Mouse (Mus musculus) lung, embryonic 15.5 days (tissue): ENCODE results near the gene 9430097D07Rik. TPM values are rescaled to one million over a fixed set of nuclear protein-coding genes. Genes with fewer than 3 reads are reported as not detected.

Experiments used
- ATAC-seq: fragments of 200-750 bp; cut with Nextera tagmentation; 2 replicates; pipeline ENCODE4 v1.8.0; 2017; ENCODE audit warnings: moderate number of reproducible peaks, borderline replicate concordance; ENCODE audit not compliant: low FRiP score, low TSS enrichment; ENCODE audit errors: extremely low read depth
- H3K27ac ChIP-seq: fragments of 300-500 bp; sonication (generic); 2 replicates; pipeline ENCODE4 v1.5.1; 2015; ENCODE audit warnings: moderate library complexity, mild to moderate bottlenecking, inconsistent platforms
- H3K27me3 ChIP-seq: fragments of 300-500 bp; sonication (generic); 2 replicates; pipeline ENCODE4 v1.6.1; 2015; ENCODE audit warnings: inconsistent platforms
- H3K36me3 ChIP-seq: fragments of 300-500 bp; sonication (generic); 2 replicates; pipeline ENCODE4 v1.6.1; 2015; ENCODE audit warnings: inconsistent platforms
- H3K4me1 ChIP-seq: fragments of 300-500 bp; sonication (generic); 2 replicates; pipeline ENCODE4 v1.6.1; 2015; ENCODE audit warnings: inconsistent platforms
- H3K4me2 ChIP-seq: fragments of 300-500 bp; sonication (generic); 2 replicates; pipeline ENCODE4 v1.6.1; 2015; ENCODE audit warnings: inconsistent platforms, mild to moderate bottlenecking, moderate library complexity
- H3K4me3 ChIP-seq: fragments of 300-500 bp; sonication (generic); 2 replicates; pipeline ENCODE4 v1.5.1; 2015; ENCODE audit warnings: mild to moderate bottlenecking, inconsistent platforms
- H3K9ac ChIP-seq: fragments of 300-500 bp; sonication (generic); 2 replicates; pipeline ENCODE4 v1.6.1; 2015; ENCODE audit warnings: inconsistent platforms
- H3K9me3 ChIP-seq: fragments of 300-500 bp; sonication (generic); 2 replicates; pipeline ENCODE4 v1.6.1; 2016; ENCODE audit warnings: inconsistent platforms
- WGBS: fragments of 180-500 bp; shearing (Covaris S2); methylation state at CpG from one replicate; pipeline ENCODE4 v1.1.7; 2015; 5-methylcytosine and 5-hydroxymethylcytosine counted together
- polyA plus RNA-seq: library from polyadenylated mRNA; unstranded; fragments of >200 nt; fragmentation: Nextera tagmentation; extraction: Ambion mirVana; gene quantifications from 2 replicates; pipeline ENCODE4 v1.2.1, GENCODE M21; 2015

Gene 9430097D07Rik
- polyA plus RNA-seq, 1 experiment from 2014 or later = 0.29 TPM

- Histone ChIP-seq H3K4me2 (peak overlapping the region; percentile 72), H3K27me3 (peaks cover 23% of the 10 kb centered on the region), H3K36me3 (peaks cover 5% of the 10 kb centered on the region; the same call in 1 of the 2 replicates), H3K9ac (peak overlapping the region; percentile 30; the same call in 1 of the 2 replicates), H3K9me3 (no peaks in the 10 kb centered on the region), H3K4me1 (peaks cover 18% of the 10 kb centered on the region), H3K27ac (no peak overlapping the region), H3K4me3 (peak overlapping the region; percentile 32)
- 2% methylated on average over 26 of the region's 26 CpGs for WGBS
- no peak for ATAC-seq
Measured at GRCm38 (mm10) chr2:32574901-32575585, 441 bp downstream of the 9430097D07Rik start.

DNA sequence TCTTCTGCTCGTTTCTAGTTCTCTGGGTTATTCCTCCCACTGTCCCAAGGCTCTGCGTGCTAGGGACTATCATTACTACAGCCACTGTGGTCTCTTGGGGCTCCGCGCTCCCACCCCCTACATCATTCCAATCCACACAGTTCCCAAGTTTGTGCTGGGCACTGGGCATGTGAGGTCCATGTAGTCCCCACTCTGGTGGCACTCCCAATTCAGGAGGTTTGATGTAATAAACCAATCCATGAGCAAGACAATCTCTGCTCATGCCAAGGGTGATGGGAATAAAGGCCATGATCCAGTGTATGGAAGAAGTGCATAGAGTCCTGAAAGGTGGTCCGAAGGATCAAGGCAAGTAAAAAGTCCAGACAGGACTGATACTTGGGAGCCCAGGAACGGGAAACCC is 987 bp downstream of the 9430097D07Rik start, which contains the start of gene Pip5kl1:
TSS of gene Pip5kl1 (plus strand) at position 301 of the 400 bp plus-strand sequence.
- Histone ChIP-seq H3K9me3 (no peaks in the 10 kb centered on the region), H3K27me3 (peaks cover 17% of the 10 kb centered on the region), H3K4me2 (peak within 1 kb of the TSS; percentile 72), H3K4me3 (peak within 1 kb of the TSS; percentile 32), H3K4me1 (peaks cover 18% of the 10 kb centered on the region), H3K36me3 (peaks cover 5% of the 10 kb centered on the region; the same call in 1 of the 2 replicates), H3K9ac (peak within 1 kb of the TSS; percentile 30; the same call in 1 of the 2 replicates), H3K27ac (no peak within 1 kb of the TSS)
- WGBS = 71% methylated on average over 6 of the region's 6 CpGs
- no peak for ATAC-seq

DNA sequence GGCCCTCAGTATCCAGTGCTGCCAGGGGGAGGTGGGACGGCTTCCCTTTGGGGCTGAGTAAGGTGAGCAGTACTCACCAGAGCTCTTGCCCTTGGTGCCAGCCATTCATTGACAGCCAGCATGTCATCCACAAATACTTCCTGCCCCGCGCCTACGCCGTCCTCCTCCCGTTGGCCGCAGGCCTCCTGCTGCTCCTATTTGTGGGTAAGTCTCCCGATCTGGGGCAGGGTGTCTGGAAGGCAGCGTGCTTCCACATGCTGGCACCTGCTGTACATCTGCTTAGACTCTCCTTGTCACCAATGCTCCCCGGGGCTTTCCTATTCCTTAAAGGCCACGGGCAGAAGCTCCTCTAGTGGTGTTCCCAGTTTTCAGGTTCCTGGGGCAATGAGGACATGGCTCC is 3.3 kb downstream of the 9430097D07Rik start:
- H3K27ac ChIP-seq = no peak overlapping the region
- no peak overlapping the region for H3K9ac ChIP-seq
- 91% methylated on average over 11 of the region's 11 CpGs for WGBS
- no peak for ATAC-seq
- H3K9me3 ChIP-seq = no peaks in the 10 kb centered on the region
- no peak overlapping the region for H3K4me2 ChIP-seq
- peaks cover 26% of the 10 kb centered on the region for H3K36me3 ChIP-seq
- no peaks in the 10 kb centered on the region for H3K27me3 ChIP-seq
- H3K4me3 ChIP-seq = no peak overlapping the region
- peaks cover 18% of the 10 kb centered on the region for H3K4me1 ChIP-seq

DNA sequence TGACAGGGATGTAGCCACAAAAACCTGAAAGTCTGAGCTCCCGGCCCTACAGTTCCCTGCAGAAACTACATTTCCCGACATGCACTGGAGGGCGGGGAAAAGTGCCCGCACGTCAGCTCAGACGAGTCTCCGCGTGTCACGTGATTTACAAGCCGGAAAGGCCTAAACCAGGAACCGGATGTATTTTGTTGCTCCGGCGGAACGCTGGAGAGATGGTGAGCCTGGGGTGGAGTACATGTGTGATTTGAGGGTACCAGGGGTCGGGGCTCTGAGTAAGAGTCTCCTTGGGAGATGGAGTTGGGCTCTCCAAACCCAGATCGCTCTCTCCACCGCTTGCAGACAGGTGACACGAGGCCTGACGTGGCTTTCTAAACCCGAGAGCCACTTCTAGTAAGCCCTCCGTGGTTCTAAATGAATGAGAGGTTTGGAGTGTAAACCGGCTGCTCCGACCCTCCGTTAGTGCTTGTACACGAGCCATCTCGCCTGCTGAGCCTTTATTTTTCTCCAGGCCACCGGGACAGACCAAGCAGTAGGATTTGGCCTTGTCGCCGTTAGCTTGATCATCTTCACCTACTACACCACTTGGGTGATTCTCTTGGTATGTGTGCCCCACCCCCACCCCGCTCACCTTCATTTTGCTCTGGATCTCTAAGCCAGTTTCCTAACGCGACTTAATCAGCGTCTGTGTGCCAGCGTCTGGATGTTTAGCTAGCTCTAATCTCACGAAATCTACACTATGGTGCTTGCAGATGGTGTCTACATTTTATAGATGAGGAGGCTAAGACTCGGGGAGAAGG is 4.6 kb downstream of the 9430097D07Rik start, which contains the start of gene Dpm2:
TSS of gene Dpm2 (plus strand) at position 161 of the 797 bp plus-strand sequence.
- peak within 1 kb of the TSS; percentile 76 for H3K4me3 ChIP-seq
- no peaks in the 10 kb centered on the region for H3K9me3 ChIP-seq
- peaks cover 18% of the 10 kb centered on the region for H3K4me1 ChIP-seq
- H3K27me3 ChIP-seq = no peaks in the 10 kb centered on the region
- peak; percentile 77 for ATAC-seq
- WGBS = 1% methylated on average over 36 of the region's 36 CpGs
- H3K4me2 ChIP-seq = peak within 1 kb of the TSS; percentile 62
- peak within 1 kb of the TSS; percentile 46 for H3K27ac ChIP-seq
- H3K36me3 ChIP-seq = peaks cover 36% of the 10 kb centered on the region
- H3K9ac ChIP-seq = peak within 1 kb of the TSS; percentile 70

- H3K36me3 ChIP-seq = peaks cover 54% of the 10 kb centered on the region
- H3K9me3 ChIP-seq = no peaks in the 10 kb centered on the region
- H3K4me1 ChIP-seq = peaks cover 10% of the 10 kb centered on the region
- H3K27ac ChIP-seq = no peak overlapping the region
- ATAC-seq = no peak
- no peak overlapping the region for H3K4me3 ChIP-seq
- H3K9ac ChIP-seq = no peak overlapping the region
- no peaks in the 10 kb centered on the region for H3K27me3 ChIP-seq
- 79% methylated on average over 3 of the region's 3 CpGs for WGBS
- H3K4me2 ChIP-seq = no peak overlapping the region
Measured at GRCm38 (mm10) chr2:32568941-32569340, 6.5 kb downstream of the 9430097D07Rik start.

DNA sequence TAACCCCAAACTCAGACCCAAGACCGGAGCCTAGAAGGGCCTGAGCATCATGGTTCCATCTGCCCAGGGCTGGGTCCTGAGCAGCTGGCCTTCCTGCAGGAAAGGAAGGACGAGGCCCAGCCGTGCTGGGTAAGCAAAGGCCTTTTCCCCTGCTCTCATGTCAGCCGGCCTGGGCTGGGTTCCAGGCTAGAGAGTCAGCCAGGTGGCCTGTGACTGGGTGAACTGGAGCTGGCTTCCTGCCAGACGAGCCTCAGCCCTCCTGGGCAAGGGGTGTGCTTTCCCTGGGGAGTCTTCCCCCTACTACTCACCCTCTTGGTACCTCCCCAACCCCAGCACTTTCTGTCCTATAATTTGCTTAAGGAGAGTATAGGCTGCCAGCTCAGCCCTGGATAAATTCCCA is 7.3 kb downstream of the 9430097D07Rik start:
- Histone ChIP-seq H3K27me3 (no peaks in the 10 kb centered on the region), H3K9ac (no peak overlapping the region), H3K9me3 (no peaks in the 10 kb centered on the region), H3K4me1 (peaks cover 10% of the 10 kb centered on the region), H3K27ac (no peak overlapping the region), H3K4me3 (no peak overlapping the region), H3K4me2 (no peak overlapping the region), H3K36me3 (peaks cover 62% of the 10 kb centered on the region)
- ATAC-seq = no peak
- WGBS = 47% methylated on average over 5 of the region's 5 CpGs

DNA sequence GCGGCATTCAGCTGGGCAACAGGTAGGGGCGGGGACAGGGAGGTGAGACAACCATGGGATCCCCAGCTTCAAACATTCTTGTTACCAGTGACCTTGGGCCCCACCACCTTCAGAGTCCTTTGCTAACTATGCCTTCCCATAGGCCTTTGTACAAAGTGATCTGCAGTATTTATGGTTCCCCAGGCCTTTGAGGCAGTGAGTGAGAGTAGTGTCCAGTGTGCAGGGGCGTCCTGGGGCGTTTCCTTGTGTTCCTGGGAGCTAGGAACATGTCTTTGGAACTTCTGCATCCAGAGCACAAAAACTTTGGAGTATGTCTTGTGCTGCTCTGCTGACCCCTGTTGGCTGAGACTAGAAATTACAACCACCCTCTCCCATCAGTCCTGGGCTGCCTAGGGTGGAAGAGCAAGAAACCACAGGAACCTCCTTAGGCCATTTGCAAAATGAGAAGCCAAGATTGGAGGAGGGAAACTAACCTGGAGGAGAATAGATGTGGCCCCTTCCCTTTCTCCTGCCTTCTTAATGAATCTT is 8.9 kb downstream of the 9430097D07Rik start:
- Histone ChIP-seq H3K4me2 (no peak overlapping the region), H3K36me3 (peaks cover 66% of the 10 kb centered on the region), H3K4me1 (peaks cover 4% of the 10 kb centered on the region), H3K9me3 (no peaks in the 10 kb centered on the region), H3K27ac (0 out of 2 replicates have a peak overlapping the region, but pooled peaks have one; percentile 6), H3K27me3 (no peaks in the 10 kb centered on the region), H3K4me3 (no peak overlapping the region), H3K9ac (no peak overlapping the region)
- 40% methylated on average over 4 of the region's 4 CpGs for WGBS
- ATAC-seq = no peak

DNA sequence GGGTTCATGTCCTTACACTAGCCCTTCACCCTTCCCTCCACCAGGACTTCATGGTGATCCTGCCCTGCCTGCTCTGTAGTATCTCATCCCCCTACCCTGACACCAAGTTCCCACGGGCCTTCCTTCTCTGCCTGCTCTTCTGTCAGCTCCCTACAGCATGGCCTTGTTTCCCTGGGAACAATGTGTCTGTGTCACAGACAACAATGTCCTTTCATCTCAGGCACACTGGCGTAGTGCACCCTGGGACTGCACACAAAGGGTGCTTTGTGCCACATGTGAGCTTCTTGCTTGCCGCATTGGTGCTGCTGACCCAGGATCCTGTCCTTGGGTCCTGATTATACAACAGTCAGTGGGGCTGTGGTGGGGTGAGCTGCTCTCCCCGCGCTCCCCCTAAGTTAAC is 15.9 kb downstream of the 9430097D07Rik start:
- Histone ChIP-seq H3K4me1 (peaks cover 19% of the 10 kb centered on the region), H3K36me3 (peaks cover 37% of the 10 kb centered on the region)
- WGBS = 57% methylated on average over 5 of the region's 5 CpGs

GRCm38 (mm10) chr2:32556019-32556418 is 19.5 kb downstream of the 9430097D07Rik start:
- Histone ChIP-seq H3K9ac (no peak overlapping the region), H3K4me3 (no peak overlapping the region)
- WGBS = 71% methylated on average over 7 of the region's 7 CpGs

More for the DNA sequence above, 15.9 kb downstream of the 9430097D07Rik start:
- no peak; the same call in 1 of the 2 replicates for ATAC-seq
- no peak overlapping the region for H3K9ac ChIP-seq
- H3K9me3 ChIP-seq = no peaks in the 10 kb centered on the region
- peak overlapping the region; percentile 34; the same call in 1 of the 2 replicates for H3K27ac ChIP-seq
- H3K27me3 ChIP-seq = no peaks in the 10 kb centered on the region
- no peak overlapping the region for H3K4me3 ChIP-seq
- no peak overlapping the region for H3K4me2 ChIP-seq

DNA sequence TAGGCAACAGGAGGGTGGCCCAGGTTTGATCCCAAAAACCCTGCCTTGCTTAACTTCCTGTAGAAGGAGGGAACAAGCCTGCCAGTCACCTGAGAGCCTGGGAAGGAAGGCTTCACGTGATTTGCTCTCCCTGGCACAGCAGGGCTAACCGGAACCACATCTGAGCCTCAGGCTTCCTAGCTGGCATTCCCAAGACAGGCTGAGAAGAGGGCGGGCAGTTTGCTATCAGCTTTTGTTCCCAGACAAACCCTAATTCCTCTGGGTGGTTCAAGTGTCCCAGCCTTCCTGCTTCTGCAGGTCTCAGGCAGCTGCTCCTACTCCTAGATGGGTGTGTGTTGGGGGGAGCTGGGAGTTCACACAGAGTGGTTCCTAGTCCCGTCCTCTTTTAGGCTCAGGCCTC is 20.0 kb downstream of the 9430097D07Rik start:
- peaks cover 19% of the 10 kb centered on the region for H3K4me1 ChIP-seq
- H3K9ac ChIP-seq = no peak overlapping the region
- no peaks in the 10 kb centered on the region for H3K27me3 ChIP-seq
- 46% methylated on average over 4 of the region's 4 CpGs for WGBS
- H3K27ac ChIP-seq = peak overlapping the region; percentile 58
- peaks cover 9% of the 10 kb centered on the region; the same call in 1 of the 2 replicates for H3K36me3 ChIP-seq
- no peak overlapping the region for H3K4me2 ChIP-seq
- H3K4me3 ChIP-seq = no peak overlapping the region
- no peaks in the 10 kb centered on the region for H3K9me3 ChIP-seq
- 0 out of 2 replicates have a peak, but pooled peaks have one; percentile 17 for ATAC-seq

More at GRCm38 (mm10) chr2:32556019-32556418, 19.5 kb downstream of the 9430097D07Rik start:
- Histone ChIP-seq H3K27ac (peak overlapping the region; percentile 58), H3K4me2 (no peak overlapping the region), H3K36me3 (peaks cover 14% of the 10 kb centered on the region), H3K27me3 (no peaks in the 10 kb centered on the region), H3K9me3 (no peaks in the 10 kb centered on the region), H3K4me1 (peaks cover 19% of the 10 kb centered on the region)
- ATAC-seq = no peak

DNA sequence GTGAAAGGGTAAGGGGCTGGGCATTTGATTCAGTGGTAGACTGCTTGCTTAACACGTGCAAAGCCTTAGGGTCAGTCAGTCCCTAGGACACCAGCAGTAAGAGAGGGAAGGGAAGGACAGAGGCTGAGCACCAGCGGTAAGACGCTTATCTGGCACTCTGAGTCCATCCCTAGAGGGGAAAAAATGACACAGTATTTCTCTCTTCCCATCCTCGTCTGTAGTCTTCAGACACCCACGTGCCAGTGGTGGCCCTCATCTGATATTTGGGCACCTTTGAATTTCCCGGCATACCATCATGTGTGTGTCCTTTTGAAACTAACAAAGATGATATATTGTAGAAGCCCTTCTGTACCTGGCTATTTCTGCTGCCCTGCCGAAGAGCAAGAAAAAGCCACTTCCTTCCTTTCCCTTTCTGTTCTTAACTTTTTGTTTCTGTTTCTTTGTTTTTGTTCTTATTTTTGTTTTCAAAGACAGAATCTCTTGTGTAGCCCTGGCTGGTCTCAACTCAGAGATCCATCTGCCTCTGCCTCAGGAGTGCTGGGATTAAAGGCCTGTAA is 21.8 kb downstream of the 9430097D07Rik start:
- Histone ChIP-seq H3K9ac (no peak overlapping the region), H3K36me3 (peaks cover 3% of the 10 kb centered on the region; the same call in 1 of the 2 replicates), H3K4me2 (no peak overlapping the region), H3K27ac (no peak overlapping the region), H3K4me1 (peaks cover 29% of the 10 kb centered on the region), H3K27me3 (no peaks in the 10 kb centered on the region), H3K9me3 (no peaks in the 10 kb centered on the region), H3K4me3 (no peak overlapping the region)
- WGBS = 65% methylated on average over 7 of the region's 7 CpGs
- no peak for ATAC-seq
